Mouse (Mus musculus): ENCODE measurements around the gene Ccdc33.
A peak's percentile ranks its signal among the peaks of the same experiment; 100 is the strongest.

Gene Ccdc33

GRCm38 (mm10) chr9:58091623-58092425 lies 26.8 kb downstream of the Ccdc33 start:
- peak; percentile 17 for DNase-seq (ENCODE audit: low spot score)

- no peak for DNase-seq (ENCODE audit: low spot score)
Measured at GRCm38 (mm10) chr9:58087277-58087998, 31.2 kb downstream of the Ccdc33 start.

DNA sequence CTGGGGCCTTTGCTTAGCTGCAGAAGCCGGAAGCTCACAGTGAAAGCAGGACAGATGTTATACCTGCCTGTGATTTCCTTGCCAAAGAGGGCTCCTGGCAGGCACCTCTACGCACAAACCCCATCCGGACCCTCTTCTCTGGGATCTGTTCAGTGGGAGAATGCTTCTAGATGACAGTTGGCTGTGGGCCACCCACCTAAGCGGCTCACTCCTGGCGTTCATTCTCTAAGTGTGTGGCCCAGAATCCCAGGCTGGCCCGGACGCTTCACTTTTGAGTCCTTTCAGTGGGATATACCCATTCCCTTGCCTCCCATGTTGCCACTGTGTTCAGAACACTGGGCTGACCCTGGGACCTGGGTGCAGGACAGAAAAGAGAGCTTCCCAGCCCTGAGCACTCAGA lies 31.8 kb downstream of the Ccdc33 start:
- no peak for DNase-seq (ENCODE audit: low spot score)

DNA sequence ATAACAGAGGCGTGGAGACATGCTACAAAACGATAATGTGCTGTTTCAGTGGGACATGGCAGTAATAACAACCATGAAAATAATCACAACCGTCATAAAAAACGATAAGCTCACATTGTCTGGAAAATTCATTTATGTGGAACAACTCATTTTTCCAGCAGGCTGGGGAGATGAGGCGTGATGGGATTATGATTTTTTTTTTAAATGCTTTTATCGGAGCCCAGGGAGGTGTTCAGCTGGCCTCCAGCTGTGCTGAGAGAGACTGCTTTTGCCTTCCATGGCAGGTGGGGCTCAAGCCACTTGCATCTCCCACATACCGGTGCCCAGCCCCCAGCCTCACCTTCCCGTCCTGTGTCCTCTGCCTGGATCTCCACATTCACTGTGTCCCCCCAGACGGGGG lies 32.4 kb downstream of the Ccdc33 start:
- DNase-seq (ENCODE audit: low spot score) = no peak

GRCm38 (mm10) chr9:58085074-58085473 lies 33.5 kb downstream of the Ccdc33 start:
- DNase-seq (ENCODE audit: low spot score) = peak; percentile 13

- DNase-seq (ENCODE audit: low spot score) = no peak
Measured at GRCm38 (mm10) chr9:58084586-58084985, 34.0 kb downstream of the Ccdc33 start.

GRCm38 (mm10) chr9:58074561-58074960 lies 44.1 kb downstream of the Ccdc33 start:
- DNase-seq (ENCODE audit: low spot score) = no peak

DNA sequence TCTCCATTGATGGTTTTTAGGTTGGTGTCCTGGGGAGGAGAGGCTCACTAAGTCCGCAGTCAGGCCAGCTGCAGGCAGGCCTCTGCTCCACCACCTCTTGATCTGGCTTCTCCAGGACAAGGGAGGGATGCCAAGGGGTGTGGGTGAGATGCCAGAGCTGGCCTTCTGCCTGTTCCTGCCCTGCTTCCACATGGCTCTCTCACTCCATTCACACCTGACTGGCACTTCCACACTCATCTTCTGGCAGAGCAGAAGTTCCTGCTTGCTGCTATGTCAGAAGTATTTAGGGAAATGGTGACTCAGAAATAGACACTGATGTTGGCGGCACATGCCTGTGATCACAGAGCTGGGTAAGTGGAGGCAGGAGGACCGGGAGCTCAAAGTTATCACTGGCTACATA lies 51.1 kb downstream of the Ccdc33 start:
- DNase-seq (ENCODE audit: low spot score) = no peak

DNA sequence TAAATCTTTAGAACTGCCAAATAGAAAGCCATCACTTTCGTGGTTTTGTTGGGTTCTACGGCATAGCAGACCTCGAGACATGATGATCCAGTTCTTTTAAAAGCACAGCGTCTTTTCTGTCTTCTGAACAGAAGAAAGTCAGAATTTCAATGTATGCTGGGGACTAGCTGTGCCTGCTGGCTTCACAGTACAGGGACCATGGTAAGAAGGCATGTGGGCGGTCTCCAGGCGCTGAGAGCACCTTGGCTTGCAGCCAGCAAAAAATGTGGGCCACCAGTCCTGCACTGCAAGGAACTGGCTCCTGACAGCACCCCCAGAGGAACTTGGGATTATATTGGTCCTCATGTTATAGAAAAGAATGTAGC lies 51.9 kb downstream of the Ccdc33 start:
- DNase-seq (ENCODE audit: low spot score) = no peak

- no peak for DNase-seq (ENCODE audit: low spot score)
Measured at GRCm38 (mm10) chr9:58065977-58066730, 52.5 kb downstream of the Ccdc33 start.

- DNase-seq (ENCODE audit: low spot score) = no peak
Measured at GRCm38 (mm10) chr9:58065532-58065931, 53.1 kb downstream of the Ccdc33 start.

DNA sequence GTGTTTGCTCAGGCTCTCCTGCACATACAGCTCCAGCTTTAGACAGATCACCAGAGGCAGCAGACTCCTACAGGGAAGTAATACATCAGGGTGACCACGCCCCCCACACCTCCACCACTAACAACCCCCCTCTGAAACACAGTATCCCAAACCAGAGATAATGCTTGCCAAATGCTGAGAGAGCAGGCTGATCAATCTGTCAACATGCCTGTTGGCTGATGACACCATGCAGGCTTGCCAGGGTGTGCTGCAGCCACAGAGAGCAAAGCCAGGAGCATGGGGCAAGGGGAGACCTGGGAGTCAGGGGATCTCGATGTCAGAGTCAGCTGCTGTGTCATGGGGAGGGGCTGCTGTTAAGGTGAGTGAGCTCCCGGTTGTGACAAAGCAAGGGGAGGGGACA lies 55.1 kb downstream of the Ccdc33 start, which contains the start of gene Stra6:
Gene Stra6 (plus strand): TSS at position 258 of the 400 bp plus-strand sequence.
- no peak for DNase-seq (ENCODE audit: low spot score)

GRCm38 (mm10) chr9:58060677-58061667 lies 57.7 kb downstream of the Ccdc33 start:
- no peak for DNase-seq (ENCODE audit: low spot score)

GRCm38 (mm10) chr9:58059920-58060319 lies 58.7 kb downstream of the Ccdc33 start:
- DNase-seq (ENCODE audit: low spot score) = no peak

DNA sequence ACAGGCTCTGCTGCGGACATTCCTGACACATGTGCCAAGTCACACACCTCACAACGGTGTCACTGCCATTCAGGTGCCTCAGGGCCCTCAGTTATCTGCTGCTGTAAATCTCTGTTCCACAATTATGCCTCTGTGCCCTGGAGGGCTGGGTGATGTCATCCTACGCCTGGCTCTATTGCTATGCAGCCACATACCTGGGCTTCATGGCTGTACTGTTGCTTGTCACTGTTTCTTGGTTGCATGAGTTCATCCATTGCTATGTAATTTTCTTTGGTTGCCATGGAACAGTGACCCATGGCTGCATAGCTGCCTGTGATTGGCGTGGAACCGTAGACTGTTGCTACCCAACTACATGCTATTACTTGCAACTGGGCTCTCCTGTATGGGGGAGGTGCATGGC lies 63.0 kb downstream of the Ccdc33 start:
- no peak for DNase-seq (ENCODE audit: low spot score)

- no peak for DNase-seq (ENCODE audit: low spot score)
Measured at GRCm38 (mm10) chr9:58054032-58054431, 64.6 kb downstream of the Ccdc33 start.

DNA sequence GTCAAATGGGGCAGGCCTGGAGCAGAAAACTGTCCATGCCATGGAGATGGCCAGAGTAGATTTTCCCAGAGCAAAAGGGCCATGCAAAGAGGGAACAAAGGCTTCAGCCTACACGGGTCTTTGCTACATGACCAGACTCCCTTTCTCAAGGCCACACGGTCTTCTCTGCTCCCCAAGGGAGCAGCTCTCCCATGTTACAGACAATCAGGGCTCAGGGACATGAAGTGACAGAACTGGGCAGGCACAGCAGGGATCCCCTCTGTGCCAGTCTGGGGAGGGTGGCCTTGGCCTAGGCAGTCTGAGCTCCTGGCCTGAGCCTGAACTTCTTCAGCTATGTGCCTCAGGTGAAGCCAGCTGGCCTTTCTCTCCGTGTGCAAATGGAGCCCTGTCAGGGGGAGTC lies 65.1 kb downstream of the Ccdc33 start:
- no peak for DNase-seq (ENCODE audit: low spot score)

DNA sequence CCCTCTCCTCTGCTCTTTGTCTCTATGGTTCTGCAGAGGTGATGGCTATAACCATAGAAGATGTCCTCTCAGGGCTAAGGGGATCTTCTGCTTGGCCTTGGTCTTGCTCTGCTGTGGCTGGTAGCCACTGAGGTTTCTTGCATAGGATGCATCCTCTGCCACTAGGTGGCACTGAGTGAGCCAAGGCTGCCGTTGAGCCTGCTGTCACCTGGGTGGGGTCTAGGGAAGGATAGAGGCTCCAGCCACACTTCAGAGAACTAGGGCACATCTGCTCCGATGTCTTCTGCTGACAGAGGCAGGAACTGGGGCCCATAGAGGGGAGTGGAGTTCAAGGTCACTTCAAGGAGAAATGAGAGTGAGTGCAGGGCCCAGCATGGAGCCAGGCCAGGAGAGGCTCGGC lies 65.5 kb downstream of the Ccdc33 start:
- DNase-seq (ENCODE audit: low spot score) = no peak

- no peak for DNase-seq (ENCODE audit: low spot score)
Measured at GRCm38 (mm10) chr9:58051937-58052336, 66.7 kb downstream of the Ccdc33 start.

- DNase-seq (ENCODE audit: low spot score) = no peak
Measured at GRCm38 (mm10) chr9:58049861-58050260, 68.8 kb downstream of the Ccdc33 start.

DNA sequence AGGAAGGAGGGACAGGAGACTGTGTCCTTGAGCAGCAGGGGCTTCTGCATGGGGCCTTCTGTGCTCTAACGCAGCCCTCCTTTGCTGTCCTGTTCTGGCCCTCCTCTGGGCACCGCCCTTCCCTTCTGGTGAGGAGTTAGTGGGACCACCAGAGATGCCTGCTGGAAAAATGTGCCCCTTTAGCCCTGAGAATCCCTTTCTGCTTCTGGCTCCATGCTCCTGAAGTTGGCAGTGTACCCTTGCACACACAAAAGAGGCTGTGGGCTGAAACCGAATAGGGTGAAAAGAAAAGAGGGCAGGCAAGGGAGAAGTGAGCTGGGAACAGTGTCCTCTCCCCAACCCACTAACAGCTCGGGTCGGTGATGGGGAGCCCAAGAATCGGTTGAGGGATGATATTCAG lies 69.4 kb downstream of the Ccdc33 start:
- DNase-seq (ENCODE audit: low spot score) = no peak

DNA sequence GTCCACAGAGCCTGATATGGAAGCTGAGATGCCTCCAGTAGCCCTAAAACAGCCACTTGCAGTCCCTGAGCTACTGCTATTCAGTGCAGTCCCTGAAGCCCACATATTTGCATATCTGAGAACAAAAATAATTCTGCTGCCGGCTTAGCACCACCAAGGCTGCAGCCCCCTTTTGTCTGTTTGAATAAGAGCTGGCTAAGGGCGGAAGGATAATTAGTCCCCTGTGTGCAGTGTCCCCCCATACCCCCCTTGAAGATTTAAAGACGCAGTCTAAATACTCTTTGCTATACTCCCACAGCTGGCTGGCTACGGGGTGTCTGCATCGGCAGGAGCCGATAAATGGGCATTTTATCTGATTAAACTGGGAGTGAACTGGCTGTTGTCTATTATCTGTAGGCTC lies 70.0 kb downstream of the Ccdc33 start:
- no peak for DNase-seq (ENCODE audit: low spot score)

All from ovary, adult 18-20 months (tissue).